ENCODE assay signal across 15 mouse cellular contexts in the genomic region with DNA sequence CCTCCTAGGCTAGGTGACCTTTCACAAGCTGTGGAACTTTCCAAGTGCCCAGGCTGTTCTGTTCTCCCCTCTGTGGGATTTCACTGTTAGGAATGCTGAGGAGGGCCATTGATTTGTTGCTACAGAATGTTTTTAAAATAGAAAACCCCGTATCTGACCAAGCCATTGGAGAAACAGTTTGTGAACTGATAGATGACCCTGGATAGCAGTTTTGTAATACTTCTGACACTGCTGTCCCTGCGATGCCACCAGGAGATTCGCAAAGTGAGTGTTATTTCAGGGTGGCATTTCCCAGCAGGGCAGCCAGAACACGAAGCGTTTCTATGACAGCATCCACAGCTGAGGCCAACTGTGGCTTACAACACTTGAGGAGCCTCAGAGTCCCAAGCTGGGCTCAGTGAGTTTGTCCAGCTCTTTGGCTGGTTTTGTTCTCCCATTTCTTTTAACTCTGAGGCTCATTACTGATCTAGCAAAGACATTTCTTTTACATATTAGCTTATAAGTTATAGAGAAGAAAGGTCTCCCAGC. TPM values are rescaled to one million over a fixed set of nuclear protein-coding genes. Genes with fewer than 3 reads are reported as not detected.
DNase-seq lines count a peak whose midpoint lies in the region; ATAC-seq and TF ChIP-seq lines count a peak whose summit lies in the region.
"Had no signal": no experiment of that assay in that cellular context is flagged by ENCODE, and none has a peak within 500 bp of the region (broad histone marks: within the 10 kb centered on the region; RNA-seq: fewer than 3 reads in every experiment).

No protein-coding gene starts in this region.

- peaks cover 15 to 21% of the 10 kb centered on the region in 2 experiments for H3K4me1 ChIP-seq in heart, embryonic 14.5 days (ENCODE audit: control insufficient read depth in 2 of 2, insufficient read depth in 2 of 2, low read length in 2 of 2)
- peaks cover 34% of the 10 kb centered on the region for H3K4me1 ChIP-seq in heart, embryonic 10.5 days
- H3K4me1 ChIP-seq in midbrain, postnatal 0 days (ENCODE audit: insufficient read depth, low read length): peaks cover 3% of the 10 kb centered on the region; the same call in 1 of the 2 replicates
- peaks cover 8% of the 10 kb centered on the region; the same call in 1 of the 2 replicates for H3K4me1 ChIP-seq in midbrain, embryonic 13.5 days (replicated peaks)
- H3K4me1 ChIP-seq: limb, embryonic 12.5 days had no signal

- H3K4me2 ChIP-seq in heart, embryonic 14.5 days (ENCODE audit: low read length): 0 out of 2 replicates have a peak overlapping the region, but pooled peaks have one; percentile 11
- H3K4me2 ChIP-seq in midbrain, postnatal 0 days (ENCODE audit: low read depth, low read length, poor library complexity, severe bottlenecking): no peak overlapping the region
- no peak overlapping the region for H3K4me2 ChIP-seq in midbrain, embryonic 13.5 days (replicated peaks)
- H3K4me2 ChIP-seq: limb, embryonic 12.5 days; lung, embryonic 14.5 days had no signal

- no peak for ATAC-seq in heart, embryonic 14.5 days (ENCODE audit: insufficient number of reproducible peaks, insufficient read depth, low FRiP score, low read depth)
- no peak for ATAC-seq in midbrain, postnatal 0 days (ENCODE audit: low FRiP score)
- ATAC-seq in midbrain, embryonic 13.5 days: no peak

- H3K36me3 ChIP-seq in heart, embryonic 14.5 days (ENCODE audit: control insufficient read depth, insufficient read depth, low read length): no peaks in the 10 kb centered on the region
- H3K36me3 ChIP-seq in heart, embryonic 10.5 days: no peaks in the 10 kb centered on the region
- H3K36me3 ChIP-seq in midbrain, postnatal 0 days (ENCODE audit: insufficient read depth, low read length): no peaks in the 10 kb centered on the region
- H3K36me3 ChIP-seq in midbrain, embryonic 13.5 days: no peaks in the 10 kb centered on the region
- H3K36me3 ChIP-seq: limb, embryonic 12.5 days had no signal

- no peak overlapping the region for H3K4me3 ChIP-seq in heart, embryonic 14.5 days (ENCODE audit: control insufficient read depth in 1 of 2, insufficient read depth in 1 of 2, low read depth in 1 of 2, low read length in 2 of 2)
- no peak overlapping the region for H3K4me3 ChIP-seq in heart, embryonic 10.5 days
- no peak overlapping the region for H3K4me3 ChIP-seq in midbrain, postnatal 0 days (ENCODE audit: low read depth, low read length)
- H3K4me3 ChIP-seq in midbrain, embryonic 13.5 days (replicated peaks): no peak overlapping the region
- H3K4me3 ChIP-seq: limb, embryonic 12.5 days; megakaryocyte, embryonic 14.5 days had no signal

- WGBS in heart, embryonic 14.5 days: 27% methylated on average over 5 of the region's 5 CpGs
- WGBS in heart, embryonic 10.5 days: 31% methylated on average over 5 of the region's 5 CpGs
- 58% methylated on average over 5 of the region's 5 CpGs for WGBS in midbrain, postnatal 0 days
- WGBS in midbrain, embryonic 13.5 days: 66% methylated on average over 5 of the region's 5 CpGs

- H3K27ac ChIP-seq in heart, embryonic 14.5 days (replicated peaks in 1 of 2; ENCODE audit: control insufficient read depth in 1 of 2, insufficient read depth in 1 of 2, low read depth in 2 of 2, low read length in 2 of 2): 0 out of 4 replicates have a peak overlapping the region, but pooled peaks have one; percentile 0 to 28
- no peak overlapping the region; the same call in 1 of the 2 replicates for H3K27ac ChIP-seq in heart, embryonic 10.5 days
- H3K27ac ChIP-seq in midbrain, postnatal 0 days (ENCODE audit: low read depth, low read length): no peak overlapping the region
- no peak overlapping the region for H3K27ac ChIP-seq in midbrain, embryonic 13.5 days
- H3K27ac ChIP-seq: limb, embryonic 12.5 days had no signal

- no peak for TF ChIP-seq CTCF in midbrain, postnatal 0 days (IDR thresholded peaks at IDR 0.05)

- H3K9me3 ChIP-seq in heart, embryonic 14.5 days (ENCODE audit: control insufficient read depth, low read length): no peaks in the 10 kb centered on the region
- H3K9me3 ChIP-seq in heart, embryonic 10.5 days: no peaks in the 10 kb centered on the region
- no peaks in the 10 kb centered on the region for H3K9me3 ChIP-seq in midbrain, postnatal 0 days (ENCODE audit: low read length)
- no peaks in the 10 kb centered on the region for H3K9me3 ChIP-seq in midbrain, embryonic 13.5 days
- H3K9me3 ChIP-seq: limb, embryonic 12.5 days had no signal

- no peak overlapping the region for H3K9ac ChIP-seq in heart, embryonic 14.5 days (ENCODE audit: low read length)
- no peak overlapping the region for H3K9ac ChIP-seq in midbrain, postnatal 0 days (replicated peaks; ENCODE audit: low read length, poor library complexity, severe bottlenecking)
- H3K9ac ChIP-seq in midbrain, embryonic 13.5 days (replicated peaks): no peak overlapping the region
- H3K9ac ChIP-seq: limb, embryonic 12.5 days; lung, embryonic 14.5 days had no signal

- peaks cover 3% of the 10 kb centered on the region; the same call in 1 of the 2 replicates for H3K27me3 ChIP-seq in heart, embryonic 14.5 days (ENCODE audit: control insufficient read depth, insufficient read depth, low read length)
- H3K27me3 ChIP-seq in heart, embryonic 10.5 days (ENCODE audit: insufficient read depth, poor library complexity, severe bottlenecking): peaks cover 6% of the 10 kb centered on the region
- H3K27me3 ChIP-seq in midbrain, postnatal 0 days (ENCODE audit: insufficient read depth, low read length): no peaks in the 10 kb centered on the region; the same call in 1 of the 2 replicates
- H3K27me3 ChIP-seq in midbrain, embryonic 13.5 days: peaks cover 19% of the 10 kb centered on the region

- DNase-seq in adrenal gland, postnatal 10 days: peak; percentile 28
- DNase-seq in adrenal gland, adult 18-20 months (ENCODE audit: low spot score in 2 of 2): no peak
- no peak for DNase-seq in heart, embryonic 10.5 days (ENCODE audit: low spot score)
- DNase-seq in midbrain, postnatal 0 days (ENCODE audit: low spot score): peak; percentile 26
- DNase-seq in layer of hippocampus, postnatal 36 days: peak; percentile 19 to 37
- DNase-seq in Muller cell, postnatal 12 days (ENCODE audit: inconsistent ontology term): no peak
- DNase-seq: cerebellum, postnatal 14 days; kidney, adult 2 months; lung, embryonic 14.5 days; thymus, adult 18-20 months had no signal

RNA-seq across cellular contexts. Expression of a gene that starts 13.6 kb away (rescaled TPM):
- total RNA-seq in adrenal gland, postnatal 10 days (2021): under 1 TPM in 1 of 2 experiments, not detected in 1; 0.45 TPM
- under 1 TPM; 0.27 to 0.32 TPM for total RNA-seq in adrenal gland, adult 18-20 months (2021)
- polyA plus RNA-seq in heart, embryonic 14.5 days (2014; fragmentation: Nextera tagmentation; extraction: Ambion mirVana): 2.4 and 3.9 TPM in 2 replicates
- polyA plus RNA-seq in heart, embryonic 10.5 days (2016; fragmentation: Nextera tagmentation; extraction: Ambion mirVana): 1.8 and 3.0 TPM in 2 replicates
- 0.27 and 0.94 TPM in 2 replicates for total RNA-seq in midbrain, postnatal 0 days (2014; rRNA removed)
- polyA plus RNA-seq in midbrain, postnatal 0 days (2015; fragmentation: Nextera tagmentation; extraction: Ambion mirVana): 1.5 and 2.0 TPM in 2 replicates
- polyA plus RNA-seq in midbrain, embryonic 13.5 days (2015; fragmentation: Nextera tagmentation; extraction: Ambion mirVana): 0.46 and 0.53 TPM in 2 replicates
- total RNA-seq in layer of hippocampus, postnatal 36 days (2021): 1 to 10 TPM; 1.7 to 1.8 TPM
- polyA plus RNA-seq: large intestine, adult 2 months had no signal

RNA-seq across cellular contexts. Expression of a gene that starts 27.0 kb away (rescaled TPM):
- total RNA-seq in adrenal gland, postnatal 10 days (2021): 10 to 100 TPM; 16.7 to 18.6 TPM
- 10 to 100 TPM; 18.9 to 20.6 TPM for total RNA-seq in adrenal gland, adult 18-20 months (2021)
- polyA plus RNA-seq in heart, embryonic 14.5 days (2014; fragmentation: Nextera tagmentation; extraction: Ambion mirVana): 14.8 and 15.6 TPM in 2 replicates
- polyA plus RNA-seq in heart, embryonic 10.5 days (2016; fragmentation: Nextera tagmentation; extraction: Ambion mirVana): 14.4 and 24.4 TPM in 2 replicates
- 10.2 and 13.6 TPM in 2 replicates for total RNA-seq in midbrain, postnatal 0 days (2014; rRNA removed)
- 7.6 and 8.8 TPM in 2 replicates for polyA plus RNA-seq in midbrain, postnatal 0 days (2015; fragmentation: Nextera tagmentation; extraction: Ambion mirVana)
- 5.1 TPM in 2 replicates for polyA plus RNA-seq in midbrain, embryonic 13.5 days (2015; fragmentation: Nextera tagmentation; extraction: Ambion mirVana)
- 100 to 1,000 TPM; 109 to 116 TPM for total RNA-seq in layer of hippocampus, postnatal 36 days (2021)

Comparison
In these comparisons a context has a peak if more than half of its experiments do, and no peak if none do; other contexts are left out.
1. DNase-seq: peak in adrenal gland, postnatal 10 days (single experiment), midbrain, postnatal 0 days (single experiment) and layer of hippocampus, postnatal 36 days (2 of 2); none in adrenal gland, adult 18-20 months (0 of 2), heart, embryonic 10.5 days (single experiment) and Muller cell, postnatal 12 days (single experiment).
2. H3K27ac ChIP-seq: peak in heart, embryonic 14.5 days (2 of 2); none in heart, embryonic 10.5 days (single experiment), midbrain, postnatal 0 days (single experiment) and midbrain, embryonic 13.5 days (single experiment).